Mouse (Mus musculus): ENCODE data around the gene Nkx2-5. TPM values are rescaled to one million over a fixed set of nuclear protein-coding genes. Genes with fewer than 3 reads are reported as not detected.

Gene Nkx2-5
- polyA plus RNA-seq, 1 experiment, result not detected

DNA sequence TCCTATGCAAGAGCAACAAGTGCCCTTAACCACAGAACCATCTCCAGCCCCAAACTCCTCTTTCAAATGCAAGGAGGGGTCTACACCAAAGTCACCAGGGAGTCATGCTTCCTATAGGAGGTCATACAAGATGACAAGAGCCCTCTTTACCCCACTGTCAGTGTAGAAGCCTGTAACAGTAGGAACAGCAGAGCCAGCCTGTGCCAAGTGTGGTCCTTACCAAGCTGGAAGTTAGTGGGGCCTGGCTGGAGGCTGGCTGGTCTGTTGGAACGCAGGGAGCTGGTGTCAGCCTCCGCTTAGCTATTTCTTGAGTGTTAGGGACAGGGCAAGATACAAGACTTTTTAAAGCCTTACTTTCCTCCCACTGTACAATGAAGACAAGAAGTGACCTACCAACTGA, 11.0 kb downstream of the Nkx2-5 start:
- WGBS, result 98% methylated on average over 2 of the region's 2 CpGs
- TF ChIP-seq POLR2A (IDR thresholded peaks at IDR 0.05; ENCODE audit: low read depth, low read length), result no peak
- TF ChIP-seq CTCF (conservative IDR thresholded peaks at IDR 0.05; ENCODE audit: insufficient read depth, insufficient read length, low read depth, low read length), result no peak
- no peak overlapping the region for H3K27ac ChIP-seq (ENCODE audit: insufficient read depth, low read depth, low read length)
- H3K4me1 ChIP-seq (ENCODE audit: control insufficient read depth, insufficient read depth, low read length), result no peaks in the 10 kb centered on the region
- no peak for DNase-seq
- no peaks in the 10 kb centered on the region for H3K36me3 ChIP-seq (ENCODE audit: control insufficient read depth, insufficient read depth, low read length)
- H3K27me3 ChIP-seq (replicated peaks; ENCODE audit: control insufficient read depth, insufficient read depth, low read length), result 0 out of 2 replicates have a peak, but pooled peaks cover 1% of the 10 kb centered on the region
- H3K4me3 ChIP-seq (ENCODE audit: insufficient read depth, low read depth, low read length), result no peak overlapping the region

DNA sequence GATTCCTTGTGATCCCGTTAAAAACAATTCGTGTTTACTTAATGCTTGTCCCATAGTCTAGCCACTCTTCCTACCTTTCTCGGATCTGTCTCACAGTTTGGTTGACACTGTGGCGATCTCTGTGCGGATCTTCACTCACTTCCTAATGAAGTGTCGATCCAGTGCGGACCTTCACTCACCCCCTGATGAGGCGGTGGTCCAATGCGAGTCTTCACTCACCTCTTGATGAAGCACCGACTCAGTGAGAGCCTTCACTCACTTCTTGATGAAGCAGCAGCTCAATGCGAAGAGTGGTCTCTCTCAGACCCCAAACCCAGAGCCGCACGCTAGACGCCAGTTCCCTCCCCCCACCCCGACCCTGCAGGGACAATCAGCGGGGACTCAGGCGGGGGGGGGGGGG, 18.7 kb downstream of the Nkx2-5 start:
- no peak for TF ChIP-seq POLR2A (IDR thresholded peaks at IDR 0.05; ENCODE audit: low read depth, low read length)
- no peak for TF ChIP-seq CTCF (conservative IDR thresholded peaks at IDR 0.05; ENCODE audit: insufficient read depth, insufficient read length, low read depth, low read length)
- H3K27me3 ChIP-seq (replicated peaks; ENCODE audit: control insufficient read depth, insufficient read depth, low read length), result no peaks in the 10 kb centered on the region
- H3K4me1 ChIP-seq (ENCODE audit: control insufficient read depth, insufficient read depth, low read length), result no peaks in the 10 kb centered on the region
- no peak for DNase-seq
- H3K36me3 ChIP-seq (ENCODE audit: control insufficient read depth, insufficient read depth, low read length), result no peaks in the 10 kb centered on the region
- WGBS, result 75% methylated on average over 16 of the region's 17 CpGs
- H3K27ac ChIP-seq (ENCODE audit: insufficient read depth, low read depth, low read length), result no peak overlapping the region
- no peak overlapping the region for H3K4me3 ChIP-seq (ENCODE audit: insufficient read depth, low read depth, low read length)

DNA sequence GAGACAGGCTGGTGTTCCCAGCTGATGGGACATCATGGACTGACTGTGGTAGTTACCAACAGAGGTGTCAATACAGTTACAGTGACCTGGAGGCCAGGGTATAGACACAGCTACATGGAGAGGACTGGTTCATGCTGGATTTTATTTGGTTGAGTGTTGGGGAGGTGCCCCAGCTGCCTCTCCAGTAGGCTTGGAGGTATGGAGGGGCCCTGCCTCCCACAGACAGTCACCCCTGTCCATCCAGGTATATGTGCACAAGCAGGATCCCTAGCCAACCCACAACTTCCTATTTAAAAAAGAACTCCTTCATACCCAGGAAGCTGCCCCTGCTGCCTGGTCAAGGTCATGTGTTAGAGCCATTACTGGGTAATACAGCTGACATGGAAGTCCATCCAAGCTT, 27.0 kb downstream of the Nkx2-5 start:
- H3K4me3 ChIP-seq (ENCODE audit: insufficient read depth, low read depth, low read length), result no peak overlapping the region
- H3K27ac ChIP-seq (ENCODE audit: insufficient read depth, low read depth, low read length), result no peak overlapping the region
- no peaks in the 10 kb centered on the region for H3K4me1 ChIP-seq (ENCODE audit: control insufficient read depth, insufficient read depth, low read length)
- no peak for DNase-seq
- H3K36me3 ChIP-seq (ENCODE audit: control insufficient read depth, insufficient read depth, low read length), result no peaks in the 10 kb centered on the region
- no peak for TF ChIP-seq POLR2A (IDR thresholded peaks at IDR 0.05; ENCODE audit: low read depth, low read length)
- no peak for TF ChIP-seq CTCF (conservative IDR thresholded peaks at IDR 0.05; ENCODE audit: insufficient read depth, insufficient read length, low read depth, low read length)
- no peaks in the 10 kb centered on the region for H3K27me3 ChIP-seq (replicated peaks; ENCODE audit: control insufficient read depth, insufficient read depth, low read length)

DNA sequence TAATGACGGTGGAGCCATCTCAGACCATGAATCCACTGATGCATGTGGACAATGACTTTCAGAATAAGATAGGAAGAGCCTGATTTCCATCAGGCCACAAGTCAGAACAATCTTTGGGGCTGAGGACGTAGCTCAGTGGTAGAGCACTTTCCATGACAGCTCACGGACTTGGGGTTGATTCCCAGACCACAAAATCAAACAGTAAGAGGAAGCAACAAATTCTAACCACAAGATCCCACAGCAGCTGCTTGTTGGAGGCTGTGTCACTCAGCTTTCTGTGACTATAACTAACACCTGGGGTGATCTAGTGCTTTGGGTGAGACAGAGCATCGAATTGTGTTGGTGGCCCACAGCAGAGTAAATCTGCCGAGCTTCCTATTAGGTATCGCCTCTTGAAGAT, 28.0 kb downstream of the Nkx2-5 start:
- Histone ChIP-seq H3K4me1 (ENCODE audit: control insufficient read depth, insufficient read depth, low read length) (no peaks in the 10 kb centered on the region), H3K27me3 (replicated peaks; ENCODE audit: control insufficient read depth, insufficient read depth, low read length) (no peaks in the 10 kb centered on the region), H3K36me3 (ENCODE audit: control insufficient read depth, insufficient read depth, low read length) (no peaks in the 10 kb centered on the region), H3K27ac (ENCODE audit: insufficient read depth, low read depth, low read length) (no peak overlapping the region), H3K4me3 (ENCODE audit: insufficient read depth, low read depth, low read length) (no peak overlapping the region)
- TF ChIP-seq POLR2A (IDR thresholded peaks at IDR 0.05; ENCODE audit: low read depth, low read length) (no peak), CTCF (conservative IDR thresholded peaks at IDR 0.05; ENCODE audit: insufficient read depth, insufficient read length, low read depth, low read length) (no peak)
- no peak for DNase-seq
- WGBS, result 77% methylated on average over 6 of the region's 6 CpGs

DNA sequence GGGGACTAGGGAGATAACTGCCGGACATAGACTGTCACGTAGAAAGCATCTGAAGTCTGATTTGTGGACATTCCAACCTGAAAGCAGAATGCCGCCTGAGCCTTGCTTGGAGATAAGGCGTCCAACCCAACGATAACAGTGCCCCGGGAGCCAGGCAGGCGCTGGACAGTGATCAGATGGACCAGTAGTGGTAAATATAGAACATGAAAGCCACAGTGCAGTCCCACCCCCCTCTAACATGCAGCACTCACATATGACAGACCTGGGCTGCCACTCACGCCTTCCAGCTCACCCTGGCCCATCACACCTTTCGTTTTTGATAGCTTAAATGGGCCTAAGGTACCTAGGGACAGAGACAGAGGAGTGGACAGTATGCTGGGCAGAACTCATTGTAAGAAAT, 31.3 kb downstream of the Nkx2-5 start:
- TF ChIP-seq CTCF (conservative IDR thresholded peaks at IDR 0.05; ENCODE audit: insufficient read depth, insufficient read length, low read depth, low read length), result no peak
- no peak for TF ChIP-seq POLR2A (IDR thresholded peaks at IDR 0.05; ENCODE audit: low read depth, low read length)
- no peak overlapping the region for H3K4me3 ChIP-seq (ENCODE audit: insufficient read depth, low read depth, low read length)
- 81% methylated on average over 9 of the region's 9 CpGs for WGBS

DNA sequence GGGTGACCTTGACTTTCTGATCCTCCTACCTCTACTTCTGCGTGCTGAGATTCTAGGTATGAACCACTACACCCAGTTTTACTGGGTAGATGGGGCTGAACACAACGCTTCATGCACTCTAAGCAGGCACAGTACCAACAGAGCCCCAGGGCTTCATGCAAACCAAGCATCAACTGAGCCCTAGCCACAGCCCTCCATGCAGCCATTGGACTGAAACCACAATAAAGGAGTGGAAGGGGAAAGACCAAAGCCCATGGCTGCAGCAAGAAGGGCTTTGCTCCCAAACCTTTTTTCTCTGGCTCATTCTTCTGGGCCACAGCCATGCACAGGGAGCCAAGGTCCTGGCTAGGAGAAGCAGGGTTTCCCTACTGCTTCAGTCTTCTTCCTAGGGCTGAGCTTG, 32.2 kb downstream of the Nkx2-5 start:
- no peak overlapping the region for H3K4me3 ChIP-seq (ENCODE audit: insufficient read depth, low read depth, low read length)
- 47% methylated on average over 2 of the region's 2 CpGs for WGBS
- TF ChIP-seq POLR2A (IDR thresholded peaks at IDR 0.05; ENCODE audit: low read depth, low read length) (no peak), CTCF (conservative IDR thresholded peaks at IDR 0.05; ENCODE audit: insufficient read depth, insufficient read length, low read depth, low read length) (no peak)
- H3K27me3 ChIP-seq (replicated peaks; ENCODE audit: control insufficient read depth, insufficient read depth, low read length), result no peaks in the 10 kb centered on the region
- no peak overlapping the region for H3K27ac ChIP-seq (ENCODE audit: insufficient read depth, low read depth, low read length)
- no peak for DNase-seq
- no peaks in the 10 kb centered on the region for H3K4me1 ChIP-seq (ENCODE audit: control insufficient read depth, insufficient read depth, low read length)
- H3K36me3 ChIP-seq (ENCODE audit: control insufficient read depth, insufficient read depth, low read length), result no peaks in the 10 kb centered on the region

More for the DNA sequence above, 31.3 kb downstream of the Nkx2-5 start:
- Histone ChIP-seq H3K36me3 (ENCODE audit: control insufficient read depth, insufficient read depth, low read length) (no peaks in the 10 kb centered on the region), H3K27me3 (replicated peaks; ENCODE audit: control insufficient read depth, insufficient read depth, low read length) (no peaks in the 10 kb centered on the region), H3K4me1 (ENCODE audit: control insufficient read depth, insufficient read depth, low read length) (no peaks in the 10 kb centered on the region), H3K27ac (ENCODE audit: insufficient read depth, low read depth, low read length) (no peak overlapping the region)
- DNase-seq, result no peak

DNA sequence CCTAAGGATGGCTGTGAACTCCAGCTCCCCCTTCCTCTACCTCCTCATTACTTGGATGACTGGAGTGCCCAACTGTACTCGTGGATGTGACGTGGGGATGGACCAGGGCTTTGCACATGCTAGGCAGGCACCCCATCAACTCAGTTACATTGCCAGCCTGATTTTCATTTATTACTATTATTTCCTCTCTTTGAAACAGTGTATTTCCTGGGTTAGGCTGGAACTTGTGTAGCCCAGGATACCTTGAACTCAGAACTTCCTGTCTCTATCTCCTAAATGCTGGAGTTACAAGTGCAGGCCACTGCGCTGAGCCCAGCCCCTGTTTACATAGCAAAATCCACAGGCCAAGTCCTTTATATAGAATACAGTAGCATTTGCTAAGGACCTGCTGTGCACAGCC, 41.9 kb downstream of the Nkx2-5 start:
- H3K36me3 ChIP-seq (ENCODE audit: control insufficient read depth, insufficient read depth, low read length), result no peaks in the 10 kb centered on the region
- no peaks in the 10 kb centered on the region for H3K4me1 ChIP-seq (ENCODE audit: control insufficient read depth, insufficient read depth, low read length)
- DNase-seq, result no peak
- no peaks in the 10 kb centered on the region for H3K27me3 ChIP-seq (replicated peaks; ENCODE audit: control insufficient read depth, insufficient read depth, low read length)
- no peak overlapping the region for H3K27ac ChIP-seq (ENCODE audit: insufficient read depth, low read depth, low read length)
- no peak for TF ChIP-seq CTCF (conservative IDR thresholded peaks at IDR 0.05; ENCODE audit: insufficient read depth, insufficient read length, low read depth, low read length)
- TF ChIP-seq POLR2A (IDR thresholded peaks at IDR 0.05; ENCODE audit: low read depth, low read length), result no peak
- 79% methylated on average over 3 of the region's 3 CpGs for WGBS
- no peak overlapping the region for H3K4me3 ChIP-seq (ENCODE audit: insufficient read depth, low read depth, low read length)
